Mouse (Mus musculus): ENCODE data around the gene Creb3.

Creb3 gene

GRCm38 (mm10) chr4:43558631-43559356 lies 3.3 kb upstream of the Creb3 start:
- peak; percentile 82 for DNase-seq

- DNase-seq, result no peak
Observed at GRCm38 (mm10) chr4:43559519-43560242, 2.5 kb upstream of the Creb3 start.

- peak; percentile 71 for DNase-seq
Observed at GRCm38 (mm10) chr4:43560243-43560611, 1.9 kb upstream of the Creb3 start.

- no peak for DNase-seq
Observed at GRCm38 (mm10) chr4:43560976-43561375, 1.2 kb upstream of the Creb3 start.

DNA sequence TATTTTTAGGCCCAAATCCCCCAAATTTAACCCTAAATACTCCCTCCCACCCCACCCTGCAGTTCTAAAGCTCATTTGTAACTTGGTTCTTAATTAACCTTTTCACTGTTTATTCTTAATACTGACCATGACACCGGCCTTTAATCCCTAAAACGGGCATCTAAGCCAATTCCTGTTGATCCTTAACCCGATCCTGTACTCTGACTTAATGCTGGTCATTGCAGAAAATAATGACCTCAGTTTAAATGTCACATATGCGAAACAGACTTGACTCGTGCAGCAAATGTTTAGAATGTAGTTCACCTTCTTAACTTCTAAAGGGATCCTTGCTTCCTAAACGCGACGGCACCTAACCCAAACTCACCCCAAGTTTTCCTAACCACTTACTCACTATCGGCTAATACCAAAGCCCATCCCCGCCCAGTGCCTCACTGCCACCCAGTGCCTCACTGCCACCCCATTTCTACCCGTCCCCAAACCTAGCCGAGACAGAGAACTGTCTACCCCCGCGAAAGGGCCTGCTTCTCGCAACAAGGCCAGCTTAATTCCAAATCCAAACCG lies 616 bp upstream of the Creb3 start:
- DNase-seq, result peak; percentile 84

DNA sequence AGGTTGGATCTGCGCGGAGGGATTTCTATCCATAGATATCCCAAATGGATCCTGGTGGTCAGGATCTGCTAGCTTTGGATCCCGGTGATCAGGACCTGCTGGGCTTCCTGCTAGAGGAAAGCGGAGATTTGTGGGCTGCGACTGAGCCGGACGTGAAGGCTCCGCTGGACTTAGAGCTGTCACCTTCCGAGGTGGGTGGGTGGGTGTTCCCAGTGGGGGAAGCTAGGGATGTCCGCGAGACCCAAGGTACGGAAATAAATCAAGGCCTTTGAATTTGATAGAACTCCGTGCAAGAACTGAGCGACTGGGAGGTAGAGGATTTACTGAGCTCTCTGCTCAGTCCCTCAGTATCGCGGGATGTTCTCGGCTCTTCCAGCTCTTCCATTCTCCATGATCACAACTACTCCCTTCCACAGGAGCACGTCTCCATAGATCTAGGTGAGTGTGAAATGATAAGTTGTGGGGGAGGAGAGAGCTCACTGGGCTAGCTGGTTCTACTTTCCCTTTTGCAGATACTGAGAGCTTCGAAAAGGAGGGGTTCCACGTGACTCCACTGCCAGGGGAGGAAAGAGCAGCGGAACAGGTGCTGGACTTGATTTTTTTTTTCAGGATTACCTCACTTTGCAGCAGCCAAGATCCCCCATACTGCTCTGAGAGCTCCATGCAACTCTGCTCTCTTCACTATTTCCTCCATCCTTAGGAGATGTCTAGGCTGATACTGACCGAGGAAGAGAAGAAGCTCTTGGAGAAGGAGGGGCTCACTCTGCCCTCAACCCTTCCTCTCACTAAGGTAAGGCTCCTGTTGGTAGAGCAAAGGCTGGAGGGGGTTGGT lies 853 bp downstream of the Creb3 start:
- DNase-seq, result peak; percentile 37

- DNase-seq, result no peak
Observed at GRCm38 (mm10) chr4:43563601-43563875, 1.4 kb downstream of the Creb3 start.

DNA sequence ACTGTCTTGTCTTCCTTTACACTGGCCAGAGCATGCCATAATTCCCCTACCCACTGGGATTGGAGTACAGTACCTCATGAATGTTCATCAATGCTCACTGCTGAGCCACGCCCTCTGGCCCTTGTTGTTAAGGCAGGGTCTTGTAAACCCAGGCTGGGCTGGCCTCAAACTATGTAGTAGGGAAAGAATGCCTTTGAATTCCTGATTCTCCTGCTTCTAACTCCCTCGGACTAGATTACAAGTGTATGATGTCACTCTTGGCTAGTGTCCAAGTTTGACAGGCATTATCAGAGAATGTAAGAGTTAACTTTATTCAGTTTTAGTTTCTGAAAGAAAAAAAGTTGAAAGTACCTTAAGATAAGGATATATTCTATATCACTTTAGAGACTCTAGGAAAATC lies 2.1 kb downstream of the Creb3 start:
- no peak for DNase-seq

DNA sequence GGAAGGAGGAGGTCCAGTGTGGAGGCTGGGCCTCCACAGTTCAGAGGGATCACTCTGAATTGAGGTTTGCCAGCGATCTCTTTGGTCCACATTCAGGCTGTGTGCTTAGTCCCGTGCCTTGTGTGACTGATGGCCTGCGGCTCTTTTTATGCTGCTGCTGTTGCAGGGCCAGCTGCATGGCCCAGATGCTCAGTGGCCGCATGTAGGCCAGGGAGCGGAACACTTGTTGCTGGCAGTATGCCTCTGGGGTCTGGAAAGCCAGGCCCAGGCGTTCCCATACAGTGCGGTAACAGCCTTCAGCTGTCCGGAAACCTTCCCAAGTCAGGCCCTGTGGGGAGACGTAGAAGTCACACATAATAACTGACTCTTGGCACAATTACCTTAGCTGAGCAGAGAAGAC lies 5.0 kb downstream of the Creb3 start:
- DNase-seq, result no peak

GRCm38 (mm10) chr4:43571395-43572045 lies 9.4 kb downstream of the Creb3 start:
- no peak for DNase-seq

DNA sequence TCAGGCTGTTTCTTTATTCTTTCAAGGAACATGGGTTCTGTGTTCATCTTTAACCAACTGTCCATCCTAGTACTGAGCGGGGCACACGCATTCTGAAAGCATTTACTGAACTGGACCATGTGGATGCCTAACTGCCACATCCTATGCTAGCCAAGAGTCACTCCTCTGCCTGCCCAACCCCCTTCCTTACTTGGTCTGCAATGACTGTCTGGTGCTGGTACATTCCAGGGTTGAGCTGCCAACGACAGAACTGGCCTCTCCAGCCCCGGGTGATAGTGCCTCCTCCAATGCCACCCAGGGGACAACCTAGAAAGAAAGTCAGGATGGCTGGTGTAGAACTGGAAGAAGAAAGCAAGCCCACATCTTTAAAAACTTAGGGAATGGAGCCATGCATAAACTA lies 11.4 kb downstream of the Creb3 start:
- DNase-seq, result no peak

- DNase-seq, result no peak
Observed at GRCm38 (mm10) chr4:43575356-43575755, 13.2 kb downstream of the Creb3 start.

GRCm38 (mm10) chr4:43577237-43577881 lies 15.2 kb downstream of the Creb3 start:
- no peak for DNase-seq

DNA sequence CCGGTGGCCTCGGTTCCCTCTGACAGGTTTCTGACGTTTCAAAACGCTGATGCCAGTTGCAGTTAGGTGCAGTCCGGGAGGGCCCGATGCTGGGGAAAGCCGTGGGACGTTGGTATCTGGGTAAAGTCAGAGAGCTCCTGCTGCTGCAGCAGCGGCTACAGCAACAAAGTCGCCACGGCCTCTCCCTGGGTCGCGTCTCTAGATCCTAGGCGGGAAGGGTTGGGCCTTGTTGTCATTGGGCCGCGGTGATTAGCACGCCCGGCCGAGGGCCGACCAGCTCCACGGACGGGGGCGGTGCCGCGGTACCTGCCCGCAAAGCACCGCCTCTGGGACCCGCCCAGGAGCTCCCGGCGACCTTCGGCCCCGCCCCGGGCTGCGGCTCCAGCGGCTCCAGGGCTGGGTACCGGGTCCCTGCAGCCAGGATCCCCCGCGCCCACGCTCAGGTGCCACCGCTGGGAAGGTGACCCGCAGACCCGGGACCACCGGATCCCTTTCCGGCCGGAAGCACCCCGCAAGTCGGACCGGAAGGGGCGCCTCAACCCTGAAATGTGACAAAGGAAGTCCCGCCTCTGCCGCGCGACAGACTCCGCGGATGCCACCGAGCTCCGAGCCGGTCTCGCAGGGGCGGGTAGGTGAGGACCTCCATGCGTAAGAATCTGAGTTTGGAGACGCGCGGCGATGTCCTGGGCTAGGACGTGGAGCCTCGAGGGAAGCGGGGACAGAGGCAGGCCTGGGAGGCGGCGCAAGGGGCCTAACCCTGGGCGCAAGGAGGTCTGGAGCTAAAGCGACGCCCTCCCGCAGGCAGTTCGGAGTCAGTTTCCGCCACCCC lies 16.5 kb downstream of the Creb3 start, which contains the start of the genes Rgp1 and Gba2:
TSS of gene Rgp1 (plus strand) at position 340 of the 829 bp plus-strand sequence.
TSS of gene Gba2 (minus strand) at position 498 of the 829 bp plus-strand sequence.
- peak; percentile 94 for DNase-seq

- DNase-seq, result no peak
Observed at GRCm38 (mm10) chr4:43579256-43579655, 17.1 kb downstream of the Creb3 start.

DNA sequence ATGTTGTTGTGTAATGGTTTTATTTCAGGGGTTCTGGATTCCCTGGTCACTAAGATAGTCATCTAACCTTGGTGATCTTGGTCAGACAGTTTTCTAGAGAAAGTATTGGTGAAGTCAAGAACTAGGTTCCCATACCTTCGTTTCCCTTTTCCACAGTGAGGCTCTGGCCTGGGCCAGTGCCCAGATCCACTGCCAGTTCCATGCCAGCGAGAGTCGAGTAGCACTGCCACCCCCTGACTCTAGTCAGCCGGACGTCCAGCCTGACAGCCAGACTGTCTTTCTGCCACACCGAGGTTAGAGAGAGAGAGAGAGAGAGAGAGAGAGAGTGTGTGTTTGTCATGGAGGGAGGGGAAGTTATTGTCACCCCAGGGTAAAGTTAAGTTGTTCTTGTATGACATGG lies 17.6 kb downstream of the Creb3 start:
- DNase-seq, result no peak

DNA sequence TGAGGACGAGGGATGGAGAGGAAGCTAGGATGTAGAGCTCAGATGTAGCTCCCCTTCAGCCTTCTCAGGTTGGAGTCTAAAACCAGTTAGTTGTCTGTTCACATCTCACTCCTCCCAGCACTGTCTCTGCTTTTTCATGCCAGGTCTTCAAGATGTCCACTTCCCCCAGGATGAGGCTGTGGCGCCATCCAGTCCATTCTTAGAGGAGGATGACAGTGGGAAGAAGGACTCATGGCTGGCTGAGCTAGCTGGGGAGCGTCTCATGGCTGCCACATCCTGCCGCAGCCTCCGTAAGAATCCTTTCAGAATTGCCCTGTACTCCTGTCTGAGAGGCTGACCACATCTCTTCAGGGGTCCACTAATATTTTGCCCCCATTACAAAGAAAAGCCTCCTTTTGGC lies 18.6 kb downstream of the Creb3 start:
- no peak for DNase-seq

- no peak for DNase-seq
Observed at GRCm38 (mm10) chr4:43581381-43581780, 19.2 kb downstream of the Creb3 start.

DNA sequence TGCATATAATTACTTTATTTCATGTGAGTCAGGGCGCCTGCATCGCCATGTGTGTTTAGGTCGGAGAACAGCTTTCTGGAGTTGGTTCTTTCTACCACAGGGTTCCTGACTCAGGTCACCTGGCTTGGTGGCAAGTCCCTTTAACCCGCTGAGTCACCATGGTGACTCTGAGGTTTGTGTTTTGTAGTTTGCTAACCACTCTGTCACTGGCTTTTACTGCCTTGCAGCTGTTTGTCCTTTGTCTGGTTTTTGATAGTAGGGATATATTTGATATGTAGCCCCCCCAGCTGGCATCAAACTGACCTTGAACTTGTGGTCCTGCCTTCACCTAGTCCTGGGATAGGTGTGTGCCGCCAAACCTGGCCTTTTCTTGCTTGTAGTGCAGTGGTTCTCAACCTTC lies 20.1 kb downstream of the Creb3 start:
- no peak for DNase-seq

GRCm38 (mm10) chr4:43583421-43583820 lies 21.3 kb downstream of the Creb3 start:
- no peak for DNase-seq

All from kidney, adult 9 months (tissue).